Mouse (Mus musculus) erythroblast, adult 5-6 weeks (primary cell): Measurements from ENCODE around the gene Lmo2. TPM values are rescaled to one million over a fixed set of nuclear protein-coding genes. Genes with fewer than 3 reads are reported as not detected.
A peak's percentile ranks its signal among the peaks of the same experiment; 100 is the strongest.

ENCODE experiments used
- ATAC-seq: replicated peaks from 2 replicates; pipeline ENCODE4 v1.8.0; 2016; ENCODE audit warnings: moderate number of reproducible peaks, mild to moderate bottlenecking, moderate TSS enrichment, inconsistent platforms; ENCODE audit not compliant: poor library complexity, low FRiP score, severe bottlenecking
- total RNA-seq, 2 experiments: library from RNA; stranded (forward) in 1 of 2; stranded (reverse) in 1 of 2; fragments of 150-400 nt in 1 of 2; fragments of 200-764, 138-1000 nt in 1 of 2; gene quantifications; 2 replicates each; pipeline versions ENCODE4 v1.2.3 to v1.2.4; 2015 to 2017; ENCODE audit warnings: low replicate concordance in 2 of 2

Gene Lmo2
- total RNA-seq (2015; ENCODE audit: low replicate concordance) (827 TPM in 2 replicates), total RNA-seq (2017; ENCODE audit: low replicate concordance) (564 and 619 TPM in 2 replicates)

- ATAC-seq = peak; percentile 42
These were observed at the start of gene Lmo2 for GRCm38 (mm10) chr2:103957649-103958546. Lmo2 (plus strand) TSS chr2:103957986.

- ATAC-seq = no peak
These were observed 47.2 kb upstream of the Lmo2 start for GRCm38 (mm10) chr2:103910601-103911000.

GRCm38 (mm10) chr2:103912481-103913251, 45.1 kb upstream of the Lmo2 start:
- ATAC-seq = no peak

- no peak for ATAC-seq
These were observed 44.5 kb upstream of the Lmo2 start for GRCm38 (mm10) chr2:103913252-103913650.

GRCm38 (mm10) chr2:103916069-103916468, 41.7 kb upstream of the Lmo2 start:
- 0 out of 2 replicates have a peak, but pooled peaks have one; percentile 22 for ATAC-seq

GRCm38 (mm10) chr2:103917375-103917774, 40.4 kb upstream of the Lmo2 start:
- no peak for ATAC-seq

GRCm38 (mm10) chr2:103918375-103918774, 39.4 kb upstream of the Lmo2 start:
- ATAC-seq = no peak

GRCm38 (mm10) chr2:103919488-103919887, 38.3 kb upstream of the Lmo2 start:
- ATAC-seq = no peak

GRCm38 (mm10) chr2:103926586-103927113, 31.1 kb upstream of the Lmo2 start:
- ATAC-seq = no peak

GRCm38 (mm10) chr2:103927610-103928145, 30.1 kb upstream of the Lmo2 start:
- no peak for ATAC-seq

- no peak for ATAC-seq
These were observed 27.3 kb upstream of the Lmo2 start for GRCm38 (mm10) chr2:103930306-103931019.

GRCm38 (mm10) chr2:103931511-103931911, 26.3 kb upstream of the Lmo2 start:
- peak; percentile 35; the same call in 1 of the 2 replicates for ATAC-seq

GRCm38 (mm10) chr2:103932025-103932424, 25.8 kb upstream of the Lmo2 start:
- peak; percentile 69 for ATAC-seq

GRCm38 (mm10) chr2:103932480-103932879, 25.3 kb upstream of the Lmo2 start:
- peak; percentile 52 for ATAC-seq

- ATAC-seq = no peak
These were observed 23.5 kb upstream of the Lmo2 start for GRCm38 (mm10) chr2:103934270-103934669.

GRCm38 (mm10) chr2:103934670-103935069, 23.1 kb upstream of the Lmo2 start:
- no peak for ATAC-seq

- no peak for ATAC-seq
These were observed 21.9 kb upstream of the Lmo2 start for GRCm38 (mm10) chr2:103935691-103936435.

GRCm38 (mm10) chr2:103936666-103937065, 21.1 kb upstream of the Lmo2 start:
- no peak for ATAC-seq

- no peak for ATAC-seq
These were observed 20.1 kb upstream of the Lmo2 start for GRCm38 (mm10) chr2:103937670-103938069.
